Mouse (Mus musculus): ENCODE data around the gene Rdh9. TPM values are rescaled to one million over a fixed set of nuclear protein-coding genes. Genes with fewer than 3 reads are reported as not detected.

The Rdh9 gene
- polyA plus RNA-seq (2017; shearing (Covaris generic)) = not detected

DNA sequence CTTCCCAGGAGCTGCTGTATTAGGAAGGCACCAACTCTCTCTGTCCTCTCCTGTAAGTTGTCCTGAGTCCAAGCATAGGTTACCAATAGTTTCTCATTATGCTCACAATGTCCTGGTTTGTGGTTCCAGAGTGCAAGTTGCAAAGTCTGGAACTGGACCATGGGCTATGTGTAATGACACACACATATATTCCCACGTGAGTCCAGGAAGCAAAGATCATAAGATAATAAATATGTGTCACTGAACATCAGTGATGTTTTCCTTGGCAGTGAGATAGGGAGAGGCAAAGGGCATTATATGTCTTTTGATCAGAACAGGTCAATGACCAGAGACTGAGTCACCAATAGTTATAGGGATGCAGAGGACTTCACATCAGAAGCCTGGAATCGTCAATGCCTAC lies at the start of gene Rdh9:
Rdh9 (plus strand) TSS at position 376 of the 400 bp plus-strand sequence.

DNA sequence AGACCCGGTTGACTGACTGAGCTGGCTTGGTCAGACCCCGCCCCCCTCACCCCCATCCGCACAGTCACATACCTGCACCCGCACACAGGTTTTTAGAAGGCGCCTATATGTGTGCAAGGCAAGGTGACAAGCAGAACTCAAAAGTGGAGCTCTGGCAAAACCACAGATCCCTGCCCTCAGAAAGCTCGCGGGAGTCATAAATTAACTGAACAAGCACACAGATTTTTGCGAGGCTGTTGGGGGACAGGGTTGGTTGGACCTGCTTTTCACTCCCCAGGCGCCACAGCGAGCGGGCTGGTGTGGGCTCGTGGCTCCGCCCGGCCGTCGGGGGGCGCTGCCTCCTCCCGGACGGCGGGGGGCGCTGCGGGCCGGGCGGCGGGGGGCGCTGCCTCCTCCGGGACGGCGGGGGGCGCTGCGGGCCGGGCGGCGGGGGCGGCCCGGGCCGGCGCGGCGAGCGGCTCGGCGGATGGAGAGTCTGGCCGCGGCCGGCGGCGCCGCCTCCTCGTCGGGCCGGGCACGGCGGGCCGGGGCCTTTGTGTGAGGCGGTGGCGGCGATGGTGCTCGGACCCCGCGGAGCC lies 37.0 kb upstream of the Rdh9 start, which contains the start of gene Zbtb39:
Zbtb39 (plus strand) TSS at position 456 of the 578 bp plus-strand sequence.

DNA sequence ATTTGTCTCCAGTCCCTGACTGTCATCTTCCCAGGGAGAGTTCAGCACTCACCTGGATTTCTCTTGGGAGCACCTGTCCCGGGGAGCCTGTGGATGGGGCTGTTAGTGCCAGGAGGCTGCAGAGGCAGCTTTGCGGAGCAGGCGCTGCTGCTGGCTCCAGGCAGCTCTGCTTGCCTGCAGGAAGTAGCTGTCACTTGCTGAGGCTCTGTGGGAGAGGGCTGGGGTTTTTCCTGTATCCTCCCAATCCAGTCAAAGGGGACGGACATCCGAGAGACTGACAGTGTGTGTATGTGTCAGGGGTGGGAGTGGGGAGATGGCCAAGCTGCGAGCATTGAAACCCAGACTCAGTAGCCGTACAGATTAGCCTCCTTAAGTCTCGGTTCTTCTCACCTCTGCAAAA lies 24.6 kb upstream of the Rdh9 start, which contains the start of gene Gpr182:
Gpr182 (minus strand) TSS at position 185 of the 400 bp plus-strand sequence.

DNA sequence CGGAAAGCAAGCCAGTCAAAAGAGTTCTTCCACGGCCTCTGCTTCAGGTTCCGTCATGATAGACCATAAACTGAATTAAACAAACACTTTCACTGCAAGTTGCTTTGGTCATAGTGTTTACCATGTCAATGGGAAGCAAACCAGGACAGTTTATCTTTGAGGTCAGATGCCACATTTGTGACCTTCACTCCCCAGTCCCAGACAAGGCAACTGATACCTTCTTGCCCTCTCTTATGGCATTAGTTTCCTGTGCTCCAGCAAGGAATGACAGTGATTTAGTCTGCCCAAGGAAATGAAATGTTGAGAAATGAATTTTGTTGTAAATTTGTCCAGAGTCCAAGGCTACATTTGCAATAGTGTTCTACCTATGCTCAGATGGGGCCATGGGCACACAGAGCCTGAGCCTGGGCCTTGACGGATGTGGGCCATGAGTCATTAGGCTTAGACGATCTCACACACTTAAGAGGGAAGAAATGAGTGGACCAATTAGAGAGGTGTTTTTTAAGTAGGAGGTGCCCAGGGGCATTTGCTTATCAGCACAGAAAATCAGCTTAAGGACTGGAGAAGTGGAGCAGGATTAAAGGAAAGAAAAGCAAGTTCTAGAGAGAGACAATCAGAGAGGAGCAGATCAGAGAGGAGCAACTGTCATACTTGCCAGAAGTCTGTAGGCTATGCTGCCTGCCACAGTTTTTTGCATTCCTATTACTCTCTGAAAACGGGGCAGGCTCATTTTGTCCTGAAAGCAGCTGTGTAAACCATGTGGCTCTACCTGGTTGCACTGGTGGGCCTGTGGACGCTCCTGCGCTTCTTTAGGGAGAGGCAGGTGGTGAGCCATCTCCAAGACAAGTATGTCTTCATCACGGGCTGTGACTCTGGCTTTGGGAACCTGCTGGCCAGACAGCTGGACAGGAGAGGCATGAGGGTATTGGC lies 16.7 kb upstream of the Rdh9 start, which contains the start of the genes Rdh1 and Rdh16f1:
Rdh1 (plus strand) TSS at position 541 of the 930 bp plus-strand sequence.
Rdh16f1 (plus strand) TSS at position 607 of the 930 bp plus-strand sequence.

DNA sequence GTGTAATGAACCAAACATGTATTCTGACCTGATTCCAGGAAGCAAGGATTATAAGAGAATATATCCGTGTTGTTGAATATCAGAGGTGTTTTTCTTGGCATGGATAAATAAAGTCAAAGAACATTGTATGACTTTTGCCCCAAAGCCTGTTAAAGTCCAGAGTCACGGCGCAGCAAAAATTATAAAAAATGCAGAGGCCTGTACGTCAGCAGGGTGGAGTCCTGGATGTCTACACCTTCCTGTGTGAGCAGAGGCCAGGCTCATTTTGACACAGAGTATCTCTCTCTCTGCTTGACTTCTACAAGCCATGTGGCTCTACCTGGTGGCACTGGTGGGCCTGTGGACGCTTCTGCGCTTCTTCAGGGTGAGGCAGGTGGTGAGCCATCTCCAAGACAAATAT lies 24.7 kb downstream of the Rdh9 start, which contains the start of gene Rdh16:
Rdh16 (plus strand) TSS at position 262 of the 400 bp plus-strand sequence.

Other genes starting within 250 kb of the Rdh9 start
- not detected for gene Nxph4, start 241.8 kb upstream of the Rdh9 start, polyA plus RNA-seq (2017; shearing (Covaris generic))
- 1.8 TPM for gene Lrp1, start 155.2 kb upstream of the Rdh9 start, polyA plus RNA-seq (2017; shearing (Covaris generic))
- 321 TPM for gene Stat6, start 133.4 kb upstream of the Rdh9 start, polyA plus RNA-seq (2017; shearing (Covaris generic))
- gene Nemp1, start 109.5 kb upstream of the Rdh9 start, polyA plus RNA-seq (2017; shearing (Covaris generic)) = 14.2 TPM
- 76.3 TPM for gene Nab2, start 107.8 kb upstream of the Rdh9 start, polyA plus RNA-seq (2017; shearing (Covaris generic))
- 0.11 TPM for gene Myo1a, start 71.2 kb upstream of the Rdh9 start, polyA plus RNA-seq (2017; shearing (Covaris generic))
- gene Tac2, start 51.9 kb upstream of the Rdh9 start, polyA plus RNA-seq (2017; shearing (Covaris generic)) = not detected
- gene Zbtb39, start 36.8 kb upstream of the Rdh9 start, polyA plus RNA-seq (2017; shearing (Covaris generic)) = 0.44 TPM
- gene Gpr182, start 24.7 kb upstream of the Rdh9 start, polyA plus RNA-seq (2017; shearing (Covaris generic)) = 0.07 TPM
- gene Rdh1, start 16.7 kb upstream of the Rdh9 start, polyA plus RNA-seq (2017; shearing (Covaris generic)) = not detected
- 0.68 TPM for gene Rdh16f1, start 16.6 kb upstream of the Rdh9 start, polyA plus RNA-seq (2017; shearing (Covaris generic))
- gene Rdh16, start 24.8 kb downstream of the Rdh9 start, polyA plus RNA-seq (2017; shearing (Covaris generic)) = 0.11 TPM
- gene Rdh19, start 73.5 kb downstream of the Rdh9 start, polyA plus RNA-seq (2017; shearing (Covaris generic)) = not detected
- gene Rdh16f2, start 90.1 kb downstream of the Rdh9 start, polyA plus RNA-seq (2017; shearing (Covaris generic)) = not detected
- gene Rdh7, start 112.4 kb downstream of the Rdh9 start, polyA plus RNA-seq (2017; shearing (Covaris generic)) = not detected
- not detected for gene Sdr9c7, start 122.1 kb downstream of the Rdh9 start, polyA plus RNA-seq (2017; shearing (Covaris generic))
- not detected for gene Hsd17b6, start 231.2 kb downstream of the Rdh9 start, polyA plus RNA-seq (2017; shearing (Covaris generic))
- gene Prim1, start 238.8 kb downstream of the Rdh9 start, polyA plus RNA-seq (2017; shearing (Covaris generic)) = 20.1 TPM

Measured in inflammation-experienced regulatory T-cells, adult 16 weeks (primary cell).